Mouse (Mus musculus): ENCODE measurements at regions not wholly inside any gene's neighbourhood (a gene's known extent, or its start where the extent isn't known, plus 50 kb on each side); places are given as distances from the start of the nearest gene placed in this dataset.
A peak's percentile ranks its signal among the peaks of the same experiment; 100 is the strongest.

DNA sequence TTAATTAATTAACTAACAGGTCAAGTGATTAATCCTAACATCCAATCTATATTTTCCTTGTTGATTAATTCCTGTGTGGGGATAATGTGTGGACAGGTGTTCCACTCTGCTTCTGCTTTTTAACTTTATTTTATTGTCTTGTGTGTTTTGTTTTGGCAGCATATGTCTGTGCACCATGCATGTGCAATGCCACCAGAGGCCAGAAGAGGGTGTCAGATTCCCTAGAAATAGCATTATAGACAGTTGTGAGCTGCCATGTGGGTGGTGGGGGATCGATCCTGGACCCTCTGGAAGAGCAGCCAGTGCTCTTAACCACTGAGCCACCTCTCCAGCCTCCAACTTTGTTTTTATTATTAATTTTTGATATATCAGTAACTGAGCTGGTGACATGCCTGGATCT lies 65.6 kb downstream of the En1 start:
- DNase-seq: no peak
- intact Hi-C loops (cut with DNase I): no loop called here

- DNase-seq: no peak
- intact Hi-C loops (cut with DNase I): no loop called here
Observed at GRCm38 (mm10) chr1:120683532-120684245, 81.5 kb downstream of the En1 start.

- DNase-seq: no peak
- intact Hi-C loops (cut with DNase I): loop anchor here (5.0 kb wide), 1 partner anchor 88 kb away; no protein-coding TSS in a partner anchor
Observed at GRCm38 (mm10) chr1:120685650-120686244, 83.5 kb downstream of the En1 start.

GRCm38 (mm10) chr1:120691571-120691970 lies 89.4 kb downstream of the En1 start:
- no peak for DNase-seq
- intact Hi-C loops (cut with DNase I): no loop called here

DNA sequence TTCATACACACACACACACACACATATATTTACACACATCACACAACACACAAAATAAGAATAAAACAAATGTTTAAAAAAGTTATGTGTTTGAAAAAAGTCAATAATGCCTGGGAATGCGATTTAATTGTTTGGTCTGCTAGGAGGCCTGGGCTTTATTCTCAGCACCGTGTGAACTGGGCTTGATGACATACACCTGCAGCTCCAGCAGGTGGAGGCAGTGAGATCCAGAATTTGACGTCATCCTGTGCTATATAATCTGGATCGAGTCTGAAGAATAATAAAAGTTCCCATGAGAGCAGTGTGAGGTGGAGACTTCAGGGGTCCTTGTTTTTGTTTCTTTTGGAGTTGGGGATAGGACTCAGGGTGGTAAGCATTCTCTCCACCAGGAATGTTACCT lies 96.0 kb downstream of the En1 start:
- intact Hi-C loops (cut with DNase I): no loop called here
- DNase-seq: no peak

DNA sequence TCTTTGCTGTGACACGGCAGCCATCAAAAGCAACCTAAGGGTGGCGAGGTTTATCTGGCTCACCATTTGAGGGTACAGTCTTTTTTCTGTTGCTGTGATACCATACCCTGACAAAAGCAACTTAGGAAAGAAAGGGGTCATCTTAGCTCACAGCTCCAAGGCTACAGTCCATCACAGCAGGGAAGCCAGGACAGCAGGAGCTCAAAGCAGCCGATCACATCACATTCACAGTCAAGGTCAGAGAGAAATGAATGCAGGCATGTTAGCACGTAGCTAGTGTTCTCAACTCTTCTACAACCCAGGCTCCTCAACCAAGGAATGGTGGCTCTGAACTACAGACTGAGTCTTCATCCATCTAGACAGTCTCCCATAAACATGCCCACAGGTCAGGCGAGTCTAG lies 102.0 kb downstream of the En1 start:
- intact Hi-C loops (cut with DNase I): no loop called here
- DNase-seq: no peak

DNA sequence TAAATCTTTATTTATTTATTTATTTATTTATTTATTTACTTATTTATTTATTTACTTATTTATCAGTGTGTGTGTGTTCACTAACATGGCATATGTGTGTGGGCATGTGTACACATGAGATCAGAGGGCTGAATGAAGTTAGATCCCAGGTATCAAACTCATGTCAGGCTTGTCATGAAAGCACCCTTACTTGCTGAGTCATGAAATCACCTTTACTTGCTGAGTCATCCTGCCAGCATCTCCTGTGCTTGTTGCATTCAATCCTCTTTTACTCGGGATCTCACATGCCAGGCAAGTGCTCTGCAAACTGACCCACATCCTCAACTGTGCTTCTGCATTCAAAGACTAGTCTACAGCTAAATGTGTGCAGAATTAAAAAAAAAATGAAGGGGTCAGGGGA lies 103.8 kb downstream of the En1 start:
- DNase-seq: no peak
- intact Hi-C loops (cut with DNase I): no loop called here

GRCm38 (mm10) chr1:120708511-120708910 lies 106.3 kb downstream of the En1 start:
- DNase-seq: no peak
- intact Hi-C loops (cut with DNase I): no loop called here

GRCm38 (mm10) chr1:120715105-120715877 lies 113.1 kb downstream of the En1 start:
- no peak for DNase-seq

DNA sequence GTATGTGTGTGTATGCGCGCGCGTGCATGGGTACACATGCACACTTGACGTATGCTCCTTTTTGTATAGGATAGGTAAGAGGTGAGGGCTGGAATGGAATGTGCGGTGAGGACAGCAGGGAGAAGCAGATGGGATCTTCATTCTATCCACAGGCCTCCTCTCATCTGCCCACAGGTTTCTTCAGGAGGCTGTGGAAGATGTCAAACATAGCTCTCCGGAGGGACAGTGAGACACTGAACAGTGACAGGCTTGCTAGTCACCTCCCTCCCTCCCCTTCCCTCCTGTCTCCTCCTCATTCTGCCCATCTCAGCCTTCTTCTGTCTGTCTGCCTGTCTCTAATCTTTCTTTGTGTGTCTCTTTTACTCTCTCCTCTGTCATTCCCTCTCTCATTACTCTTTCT lies 124.6 kb downstream of the En1 start:
- intact Hi-C loops (cut with DNase I): no loop called here

More at GRCm38 (mm10) chr1:120715105-120715877, 113.1 kb downstream of the En1 start:
- intact Hi-C loops (cut with DNase I): no loop called here

GRCm38 (mm10) chr1:120727427-120727826 lies 125.2 kb downstream of the En1 start:
- no peak for DNase-seq
- intact Hi-C loops (cut with DNase I): no loop called here

More for the DNA sequence above, 124.6 kb downstream of the En1 start:
- DNase-seq: no peak

- intact Hi-C loops (cut with DNase I): no loop called here
- DNase-seq: no peak
Observed at GRCm38 (mm10) chr1:120732003-120732402, 129.8 kb downstream of the En1 start.

- intact Hi-C loops (cut with DNase I): no loop called here
- no peak for DNase-seq
Observed at GRCm38 (mm10) chr1:120733683-120734082, 131.5 kb downstream of the En1 start.

DNA sequence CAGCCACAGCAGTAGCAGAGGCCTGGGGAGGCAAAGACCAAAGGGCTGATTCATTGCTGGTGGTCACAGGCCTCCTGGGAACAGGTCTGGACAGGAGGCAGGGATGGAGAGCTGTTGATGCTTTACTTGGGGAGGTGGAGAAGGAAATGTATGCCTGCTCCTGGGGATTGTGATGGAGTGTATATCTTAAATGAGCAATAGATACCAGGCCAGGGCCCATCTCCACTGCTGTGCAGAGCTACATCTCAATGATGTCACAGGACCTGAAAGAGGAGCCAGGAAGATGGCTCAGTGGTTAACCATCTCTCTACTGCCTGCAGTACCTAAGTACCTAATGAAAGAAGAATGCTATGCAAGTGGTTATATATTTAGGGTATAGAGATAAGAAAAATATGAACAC lies 132.6 kb downstream of the En1 start:
- no peak for DNase-seq
- intact Hi-C loops (cut with DNase I): no loop called here

DNA sequence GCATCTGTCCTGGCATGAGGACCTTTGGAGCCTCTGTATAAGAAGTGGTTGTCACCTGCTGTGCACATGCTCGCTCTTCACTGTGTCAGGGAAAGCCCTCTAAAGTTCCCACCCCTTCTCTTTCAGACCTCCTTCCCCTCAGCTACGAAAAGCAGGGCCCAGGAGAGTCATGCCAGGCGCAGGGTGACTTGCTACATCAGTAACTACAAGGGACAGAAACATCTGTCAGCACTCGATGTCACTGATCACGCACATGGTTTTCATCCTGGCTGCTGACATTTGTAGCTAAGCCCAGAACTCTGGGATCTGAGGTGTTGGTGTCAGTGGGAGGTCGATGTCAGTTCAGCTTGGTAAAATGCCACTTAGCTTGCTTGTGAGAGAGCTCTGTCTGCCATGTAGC lies 137.3 kb downstream of the En1 start:
- intact Hi-C loops (cut with DNase I): no loop called here
- DNase-seq: no peak

GRCm38 (mm10) chr1:120741091-120741740 lies 139.0 kb downstream of the En1 start:
- no peak for DNase-seq
- intact Hi-C loops (cut with DNase I): no loop called here

- intact Hi-C loops (cut with DNase I): loop anchor here (5.0 kb wide), 1 partner anchor 152 kb away; no protein-coding TSS in a partner anchor
- DNase-seq: no peak
Observed at GRCm38 (mm10) chr1:120748963-120749362, 146.7 kb downstream of the En1 start.

DNA sequence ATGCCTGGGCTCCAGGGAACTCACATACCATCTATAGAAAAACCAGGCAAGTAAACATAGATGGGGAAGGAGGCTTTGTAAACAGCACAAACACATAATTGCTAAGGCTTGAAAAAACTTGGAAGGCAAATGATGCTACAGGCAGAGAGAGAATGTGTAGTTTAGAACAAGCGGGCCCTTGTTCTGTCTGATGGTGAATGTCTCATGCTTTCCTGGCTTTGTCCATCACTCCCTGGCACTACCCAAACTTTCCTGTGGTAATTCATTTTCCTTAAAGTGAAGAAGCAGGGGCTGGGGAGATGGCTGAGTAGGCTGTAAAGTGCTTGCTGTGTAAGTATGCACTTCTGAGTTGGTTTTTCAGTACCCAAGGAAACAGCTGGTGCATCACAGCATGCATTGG lies 151.2 kb downstream of the En1 start:
- no peak for DNase-seq
- intact Hi-C loops (cut with DNase I): no loop called here

DNA sequence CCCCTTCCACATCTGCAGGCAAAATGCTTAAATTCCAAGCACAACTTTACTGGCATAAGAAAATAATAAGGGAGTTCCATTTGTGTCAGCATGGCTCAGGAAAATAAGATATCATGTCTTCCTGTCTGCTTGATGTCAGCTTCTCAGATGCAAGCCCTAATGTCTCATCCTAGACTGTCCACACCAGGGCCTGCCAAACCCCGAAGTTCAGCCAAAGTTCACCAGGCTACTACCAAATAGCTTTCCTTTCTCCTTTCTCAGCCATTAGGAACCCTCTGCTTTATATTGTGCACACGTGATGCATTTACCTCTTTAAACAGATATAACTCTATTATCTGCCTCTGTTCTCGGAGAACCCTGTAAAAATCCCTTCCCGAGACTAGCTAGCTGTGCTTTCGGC lies 152.1 kb downstream of the En1 start:
- peak; percentile 25 to 34 for DNase-seq
- intact Hi-C loops (cut with DNase I): no loop called here

GRCm38 (mm10) chr1:120757283-120757821 lies 155.1 kb downstream of the En1 start:
- intact Hi-C loops (cut with DNase I): no loop called here
- peak; percentile 22 to 67 for DNase-seq

- intact Hi-C loops (cut with DNase I): no loop called here
- peak; percentile 42 to 61 for DNase-seq
Observed at GRCm38 (mm10) chr1:120758172-120758571, 156.0 kb downstream of the En1 start.
